Mouse (Mus musculus) neural tube, embryonic 14.5 days (tissue): ENCODE results near the gene Btrc. TPM values are rescaled to one million over a fixed set of nuclear protein-coding genes. Genes with fewer than 3 reads are reported as not detected.

Source experiments
- ATAC-seq: fragments of 200-750 bp; cut with Nextera tagmentation; 2 replicates; pipeline ENCODE4 v1.8.0; 2017; ENCODE audit warnings: low read depth, mild to moderate bottlenecking, moderate TSS enrichment, moderate library complexity
- H3K27ac ChIP-seq: fragments of 300-500 bp; sonication (generic); 2 replicates; pipeline ENCODE4 v1.5.1; 2014; ENCODE audit warnings: low read depth, mild to moderate bottlenecking, control low read depth, low read length, moderate library complexity, mixed read lengths
- H3K27me3 ChIP-seq: fragments of 300-500 bp; sonication (generic); 2 replicates; pipeline ENCODE4 v1.6.1; 2014; ENCODE audit warnings: low read length; ENCODE audit not compliant: control insufficient read depth, insufficient read depth
- H3K36me3 ChIP-seq: fragments of 300-500 bp; sonication (generic); 2 replicates; pipeline ENCODE4 v1.6.1; 2014; ENCODE audit warnings: low read length, mixed read lengths; ENCODE audit not compliant: control insufficient read depth, insufficient read depth
- H3K4me1 ChIP-seq: fragments of 300-500 bp; sonication (generic); 2 replicates; pipeline ENCODE4 v1.6.1; 2014; ENCODE audit warnings: low read length; ENCODE audit not compliant: control insufficient read depth, insufficient read depth
- H3K4me2 ChIP-seq: fragments of 300-500 bp; sonication (generic); 2 replicates; pipeline ENCODE4 v1.6.1; 2014; ENCODE audit warnings: mild to moderate bottlenecking, low read depth, low read length, control low read depth
- H3K4me3 ChIP-seq: fragments of 300-500 bp; sonication (generic); 2 replicates; pipeline ENCODE4 v1.5.1; 2014; ENCODE audit warnings: low read depth, low read length, control low read depth, mixed read lengths
- H3K9ac ChIP-seq: fragments of 300-500 bp; sonication (generic); replicated peaks from 2 replicates; pipeline ENCODE4 v1.6.1; 2014; ENCODE audit warnings: low read depth, mild to moderate bottlenecking, control low read depth, low read length, mixed read lengths
- H3K9me3 ChIP-seq: fragments of 300-500 bp; sonication (generic); 2 replicates; pipeline ENCODE4 v1.6.1; 2016; ENCODE audit warnings: low read length; ENCODE audit not compliant: control insufficient read depth
- WGBS: fragments of 180-500 bp; shearing (Covaris S2); extraction: QIAGEN DNeasy Blood & Tissue Kit; methylation state at CpG from one replicate; pipeline ENCODE4 v1.1.7; 2014; 5-methylcytosine and 5-hydroxymethylcytosine counted together
- polyA plus RNA-seq: library from polyadenylated mRNA; unstranded; fragments of >200 nt; fragmentation: Nextera tagmentation; extraction: Ambion mirVana; gene quantifications from 2 replicates; pipeline ENCODE4 v1.2.1, GENCODE M21; 2014

Btrc gene
- polyA plus RNA-seq, 1 experiment from 2014 or later, result 70.8 TPM

DNA sequence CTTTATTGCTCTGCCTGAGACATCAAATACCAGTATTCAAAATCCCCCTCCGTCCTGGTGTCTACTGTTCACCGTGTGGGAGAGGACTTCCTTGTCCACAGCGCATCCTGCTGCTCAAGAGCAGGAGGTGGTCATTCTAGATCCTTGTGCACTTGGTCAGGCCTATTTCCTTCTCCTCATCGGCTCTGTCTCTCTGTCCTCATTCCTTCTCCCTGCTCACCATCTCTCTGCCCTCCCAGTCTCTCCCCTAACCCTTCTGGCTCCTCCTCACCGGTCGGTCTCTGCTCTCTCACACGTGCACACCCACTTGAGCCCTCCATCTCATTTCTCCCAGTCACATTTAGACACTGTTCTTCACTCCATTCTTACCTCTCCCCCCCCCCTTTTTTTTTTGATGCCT is 127.7 kb downstream of the Btrc start:
- Histone ChIP-seq H3K4me3 (no peak overlapping the region), H3K27me3 (no peaks in the 10 kb centered on the region), H3K36me3 (no peaks in the 10 kb centered on the region), H3K4me2 (no peak overlapping the region), H3K9me3 (no peaks in the 10 kb centered on the region), H3K9ac (no peak overlapping the region), H3K27ac (no peak overlapping the region), H3K4me1 (peaks cover 27% of the 10 kb centered on the region)
- WGBS, result 42% methylated on average over 7 of the region's 7 CpGs
- no peak for ATAC-seq

DNA sequence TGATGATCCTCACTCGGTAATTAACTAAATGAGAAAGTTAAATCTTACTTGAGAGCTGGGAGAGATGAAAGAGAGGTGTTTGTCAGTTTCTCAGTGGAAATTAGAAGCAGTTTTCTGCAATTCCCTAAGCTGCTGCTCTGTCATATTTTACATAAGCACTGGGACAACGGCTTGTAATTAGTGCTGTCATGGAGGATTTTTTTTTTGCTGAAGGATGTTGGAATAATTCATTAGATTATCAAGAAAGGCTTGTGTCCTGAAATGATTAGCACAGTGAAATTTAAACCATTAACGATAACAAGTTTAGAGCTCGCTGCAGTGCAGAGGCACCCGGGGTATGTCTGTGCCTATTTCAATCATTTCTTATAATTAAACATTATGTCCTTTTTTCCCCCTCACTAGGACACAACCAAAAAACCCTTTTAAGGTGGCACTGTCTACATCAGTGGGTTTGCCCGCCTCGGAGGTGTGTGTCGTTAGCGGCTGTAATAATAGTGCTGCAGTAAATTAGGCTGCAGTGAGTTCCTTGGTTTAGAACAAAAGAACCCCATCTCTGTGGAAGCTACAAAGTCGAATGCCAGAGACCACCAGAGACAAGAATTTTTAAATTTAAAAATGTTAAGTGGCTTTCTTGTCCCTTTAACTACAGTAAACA is 130.7 kb downstream of the Btrc start:
- H3K4me2 ChIP-seq, result no peak overlapping the region
- no peaks in the 10 kb centered on the region for H3K36me3 ChIP-seq
- no peaks in the 10 kb centered on the region for H3K9me3 ChIP-seq
- 19% methylated on average over 10 of the region's 10 CpGs for WGBS
- no peak overlapping the region; the same call in 1 of the 2 replicates for H3K9ac ChIP-seq
- no peaks in the 10 kb centered on the region for H3K27me3 ChIP-seq
- H3K27ac ChIP-seq, result peak overlapping the region; percentile 4; the same call in 1 of the 2 replicates
- H3K4me3 ChIP-seq, result no peak overlapping the region
- peak; percentile 46; the same call in 1 of the 2 replicates for ATAC-seq
- H3K4me1 ChIP-seq, result peaks cover 24% of the 10 kb centered on the region

DNA sequence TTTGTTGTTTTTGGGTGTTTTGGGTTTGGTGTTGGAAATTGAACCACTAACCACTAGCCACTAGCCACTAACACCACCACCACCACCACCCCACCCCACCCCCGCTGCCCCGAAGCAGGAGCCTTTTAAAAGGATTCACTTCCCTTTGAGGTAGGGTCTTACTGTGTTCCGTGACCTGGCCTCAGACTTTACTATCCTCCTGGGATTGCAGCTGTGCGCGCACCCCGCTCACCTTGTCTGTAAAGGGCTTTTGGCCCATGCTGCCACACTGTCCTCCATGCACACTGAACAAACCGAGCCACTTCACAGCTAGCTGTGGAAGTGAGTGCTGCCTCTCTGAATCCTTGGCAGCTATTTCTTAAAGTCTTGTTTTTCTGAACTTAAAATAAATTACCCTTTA is 141.9 kb downstream of the Btrc start:
- WGBS, result 77% methylated on average over 7 of the region's 7 CpGs
- ATAC-seq, result no peak
- Histone ChIP-seq H3K9me3 (no peaks in the 10 kb centered on the region), H3K27ac (no peak overlapping the region), H3K4me3 (no peak overlapping the region), H3K27me3 (no peaks in the 10 kb centered on the region), H3K4me1 (no peaks in the 10 kb centered on the region), H3K9ac (no peak overlapping the region), H3K36me3 (peaks cover 4% of the 10 kb centered on the region; the same call in 1 of the 2 replicates), H3K4me2 (no peak overlapping the region)

DNA sequence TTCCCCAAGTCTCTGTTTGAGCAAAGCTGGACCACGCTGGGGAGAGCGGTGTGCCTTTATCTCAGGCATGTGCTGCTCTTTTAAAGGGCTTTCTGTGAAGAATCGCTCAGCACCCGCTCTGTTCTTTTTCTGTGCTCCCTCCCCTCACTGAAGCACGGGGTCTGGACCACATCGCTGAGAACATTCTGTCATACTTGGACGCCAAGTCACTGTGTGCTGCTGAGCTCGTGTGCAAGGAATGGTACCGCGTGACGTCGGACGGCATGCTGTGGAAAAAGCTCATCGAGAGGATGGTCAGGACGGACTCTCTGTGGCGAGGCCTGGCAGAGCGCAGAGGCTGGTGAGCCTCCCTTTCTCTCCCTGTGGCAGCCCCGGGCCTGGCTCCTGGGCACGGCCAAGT is 144.0 kb downstream of the Btrc start:
- no peaks in the 10 kb centered on the region for H3K27me3 ChIP-seq
- no peak for ATAC-seq
- no peak overlapping the region for H3K4me3 ChIP-seq
- no peaks in the 10 kb centered on the region for H3K9me3 ChIP-seq
- no peak overlapping the region for H3K4me2 ChIP-seq
- WGBS, result 80% methylated on average over 19 of the region's 19 CpGs
- H3K4me1 ChIP-seq, result peaks cover 12% of the 10 kb centered on the region; the same call in 1 of the 2 replicates
- no peak overlapping the region for H3K27ac ChIP-seq
- no peak overlapping the region for H3K9ac ChIP-seq
- peaks cover 4% of the 10 kb centered on the region; the same call in 1 of the 2 replicates for H3K36me3 ChIP-seq

DNA sequence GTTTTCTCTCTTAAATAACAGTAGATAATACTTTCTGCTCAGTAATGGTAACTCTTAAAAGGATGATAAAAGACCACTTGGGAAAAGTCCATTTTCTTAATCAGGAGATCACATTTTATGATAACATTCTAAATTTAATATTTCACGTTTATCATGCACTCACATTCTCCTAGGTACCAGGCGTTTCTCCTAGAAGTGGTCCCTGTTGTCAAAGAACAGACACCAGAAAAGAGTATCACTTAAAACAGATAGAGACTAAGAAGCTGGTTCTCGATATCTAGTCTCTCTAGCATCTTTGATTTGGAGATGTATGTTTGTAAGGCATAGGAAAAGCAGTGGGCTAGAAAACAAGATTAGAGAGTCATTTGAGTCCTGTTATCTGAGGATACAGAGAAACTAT is 147.1 kb downstream of the Btrc start:
- peaks cover 12% of the 10 kb centered on the region; the same call in 1 of the 2 replicates for H3K4me1 ChIP-seq
- H3K36me3 ChIP-seq, result peaks cover 10% of the 10 kb centered on the region
- no peak overlapping the region for H3K4me2 ChIP-seq
- no peaks in the 10 kb centered on the region for H3K27me3 ChIP-seq
- no peak overlapping the region for H3K9ac ChIP-seq
- ATAC-seq, result no peak
- H3K4me3 ChIP-seq, result no peak overlapping the region
- no peak overlapping the region for H3K27ac ChIP-seq
- 73% methylated on average over 3 of the region's 3 CpGs for WGBS
- no peaks in the 10 kb centered on the region for H3K9me3 ChIP-seq

DNA sequence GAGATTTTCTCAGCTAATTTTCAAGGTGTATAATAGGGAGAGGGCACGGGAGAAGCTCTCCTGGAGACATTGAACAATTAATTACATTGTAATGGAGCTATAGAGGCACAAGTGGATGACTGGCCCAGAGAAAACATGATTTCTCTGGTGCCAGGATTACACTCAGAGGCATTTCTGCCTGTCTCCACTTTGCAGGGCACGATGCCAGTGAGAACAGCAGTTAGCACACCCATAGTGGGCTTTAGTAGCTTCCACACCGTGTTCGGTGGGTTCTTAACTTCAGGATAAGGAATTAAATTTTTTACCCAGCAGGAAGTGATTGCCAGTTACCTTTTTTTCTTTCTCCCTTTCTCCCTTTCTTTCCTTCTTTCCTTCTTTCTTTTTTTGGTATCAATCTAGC is 147.9 kb downstream of the Btrc start:
- H3K36me3 ChIP-seq, result peaks cover 10% of the 10 kb centered on the region
- H3K9ac ChIP-seq, result no peak overlapping the region
- ATAC-seq, result no peak
- H3K9me3 ChIP-seq, result no peaks in the 10 kb centered on the region
- H3K27me3 ChIP-seq, result no peaks in the 10 kb centered on the region
- H3K4me1 ChIP-seq, result peaks cover 12% of the 10 kb centered on the region; the same call in 1 of the 2 replicates
- H3K4me3 ChIP-seq, result no peak overlapping the region
- H3K27ac ChIP-seq, result peak overlapping the region; percentile 34; the same call in 1 of the 2 replicates
- no peak overlapping the region for H3K4me2 ChIP-seq
- 34% methylated on average over 4 of the region's 4 CpGs for WGBS

DNA sequence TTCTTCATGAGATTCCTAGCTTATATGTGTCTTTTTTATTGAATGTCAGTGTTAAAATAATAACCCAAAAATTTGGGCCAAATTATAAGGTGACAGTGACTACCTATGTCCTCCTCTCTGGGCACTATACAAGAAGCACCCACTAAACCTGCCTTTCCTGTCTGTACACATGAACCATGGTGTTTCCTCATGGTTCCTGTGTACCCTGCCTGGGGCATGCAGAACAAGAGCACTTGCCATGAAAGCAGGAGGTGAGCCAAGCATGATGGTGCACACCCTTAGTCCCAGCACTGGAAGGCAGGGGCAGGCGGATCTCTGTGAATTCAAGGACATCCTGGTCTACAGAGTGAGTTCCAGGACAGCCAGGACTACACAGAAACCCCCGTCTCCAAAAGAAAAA is 151.8 kb downstream of the Btrc start:
- no peak for ATAC-seq
- Histone ChIP-seq H3K9ac (no peak overlapping the region), H3K27ac (no peak overlapping the region), H3K27me3 (no peaks in the 10 kb centered on the region), H3K9me3 (no peaks in the 10 kb centered on the region), H3K4me1 (peaks cover 12% of the 10 kb centered on the region; the same call in 1 of the 2 replicates), H3K4me3 (no peak overlapping the region), H3K4me2 (no peak overlapping the region), H3K36me3 (peaks cover 24% of the 10 kb centered on the region)
- WGBS, result 75% methylated on average over 2 of the region's 2 CpGs

DNA sequence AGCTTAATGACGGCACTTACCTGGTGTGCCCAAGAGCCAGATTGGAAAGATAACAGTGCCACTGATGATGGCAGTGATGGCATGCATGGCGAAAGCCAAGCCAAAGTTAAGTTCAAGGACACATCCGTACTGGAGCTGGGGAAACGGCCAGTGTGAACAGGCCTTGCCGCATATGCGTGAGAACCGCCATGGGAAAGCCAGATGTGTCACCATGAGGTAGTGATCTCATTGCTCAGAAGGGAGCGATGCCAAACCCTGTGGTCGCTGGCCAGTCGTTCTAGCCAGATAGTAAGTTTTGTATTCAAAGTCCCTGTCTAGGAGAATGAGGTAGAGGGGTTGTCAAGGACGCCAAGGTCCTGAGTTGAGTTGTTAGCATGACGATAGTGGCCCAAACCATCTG is 152.7 kb downstream of the Btrc start:
- ATAC-seq, result no peak
- Histone ChIP-seq H3K27ac (no peak overlapping the region), H3K9me3 (no peaks in the 10 kb centered on the region), H3K4me1 (peaks cover 7% of the 10 kb centered on the region; the same call in 1 of the 2 replicates), H3K4me3 (no peak overlapping the region), H3K9ac (no peak overlapping the region), H3K4me2 (no peak overlapping the region), H3K27me3 (no peaks in the 10 kb centered on the region), H3K36me3 (peaks cover 28% of the 10 kb centered on the region)
- 94% methylated on average over 12 of the region's 12 CpGs for WGBS

DNA sequence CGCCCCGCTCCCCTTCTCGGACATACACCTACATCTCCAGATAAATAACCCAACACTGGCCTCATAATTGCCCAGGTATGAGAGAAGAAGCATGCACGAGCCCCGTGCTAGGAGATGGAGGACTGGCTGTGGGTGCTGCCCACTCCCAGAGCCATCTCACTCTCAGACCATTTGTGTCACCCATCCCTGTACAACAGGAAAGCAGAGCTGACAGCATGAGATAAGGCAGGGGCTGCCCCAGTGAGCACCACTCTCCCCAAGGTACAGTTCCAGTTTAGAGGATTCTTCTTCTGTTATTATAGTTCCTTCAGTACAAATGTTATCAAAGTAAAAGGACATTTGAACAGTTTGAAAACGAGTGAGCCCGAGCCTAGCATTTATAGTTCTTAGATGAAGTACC is 163.8 kb downstream of the Btrc start:
- Histone ChIP-seq H3K36me3 (peaks cover 37% of the 10 kb centered on the region), H3K4me2 (no peak overlapping the region), H3K27me3 (no peaks in the 10 kb centered on the region), H3K9ac (no peak overlapping the region), H3K27ac (no peak overlapping the region), H3K4me1 (no peaks in the 10 kb centered on the region), H3K9me3 (no peaks in the 10 kb centered on the region), H3K4me3 (no peak overlapping the region)
- WGBS, result 92% methylated on average over 7 of the region's 7 CpGs
- no peak for ATAC-seq
